Mouse (Mus musculus) neural tube, embryonic 15.5 days (tissue): Measurements from ENCODE around the gene Fancc. TPM values are rescaled to one million over a fixed set of nuclear protein-coding genes. Genes with fewer than 3 reads are reported as not detected.
A peak's percentile ranks its signal among the peaks of the same experiment; 100 is the strongest.

Experiments
- ATAC-seq: fragments of 200-750 bp; cut with Nextera tagmentation; 2 replicates; pipeline ENCODE4 v1.8.0; 2017; ENCODE audit warnings: mild to moderate bottlenecking, moderate TSS enrichment, moderate library complexity; ENCODE audit not compliant: low FRiP score
- H3K27ac ChIP-seq: fragments of 300-500 bp; sonication (generic); replicated peaks from 2 replicates; pipeline ENCODE4 v1.5.1; 2015; ENCODE audit warnings: mild to moderate bottlenecking, inconsistent platforms
- H3K27me3 ChIP-seq: fragments of 300-500 bp; sonication (generic); replicated peaks from 2 replicates; pipeline ENCODE4 v1.6.1; 2015; ENCODE audit warnings: inconsistent platforms
- H3K36me3 ChIP-seq: fragments of 300-500 bp; sonication (generic); 2 replicates; pipeline ENCODE4 v1.6.1; 2015; ENCODE audit warnings: inconsistent platforms
- H3K4me1 ChIP-seq: fragments of 300-500 bp; sonication (generic); 2 replicates; pipeline ENCODE4 v1.6.1; 2015; ENCODE audit warnings: inconsistent platforms
- H3K4me2 ChIP-seq: fragments of 300-500 bp; sonication (generic); 2 replicates; pipeline ENCODE4 v1.6.1; 2015; ENCODE audit warnings: inconsistent platforms, mild to moderate bottlenecking, moderate library complexity
- H3K4me3 ChIP-seq: fragments of 300-500 bp; sonication (generic); replicated peaks from 2 replicates; pipeline ENCODE4 v1.5.1; 2015; ENCODE audit warnings: mild to moderate bottlenecking, inconsistent platforms
- H3K9ac ChIP-seq: fragments of 300-500 bp; sonication (generic); replicated peaks from 2 replicates; pipeline ENCODE4 v1.6.1; 2015; ENCODE audit warnings: mild to moderate bottlenecking, inconsistent platforms
- H3K9me3 ChIP-seq: fragments of 300-500 bp; sonication (generic); replicated peaks from 2 replicates; pipeline ENCODE4 v1.6.1; 2016; ENCODE audit warnings: inconsistent platforms
- WGBS: fragments of 180-500 bp; shearing (Covaris S2); methylation state at CpG from one replicate; pipeline ENCODE4 v1.1.7; 2015; ENCODE audit warnings: mixed read lengths; 5-methylcytosine and 5-hydroxymethylcytosine counted together
- polyA plus RNA-seq: library from polyadenylated mRNA; unstranded; fragments of >200 nt; fragmentation: Nextera tagmentation; extraction: Ambion mirVana; gene quantifications from 2 replicates; pipeline ENCODE4 v1.2.1, GENCODE M21; 2015

Gene Fancc
- polyA plus RNA-seq, 1 experiment from 2014 or later, result 12.8 TPM

DNA sequence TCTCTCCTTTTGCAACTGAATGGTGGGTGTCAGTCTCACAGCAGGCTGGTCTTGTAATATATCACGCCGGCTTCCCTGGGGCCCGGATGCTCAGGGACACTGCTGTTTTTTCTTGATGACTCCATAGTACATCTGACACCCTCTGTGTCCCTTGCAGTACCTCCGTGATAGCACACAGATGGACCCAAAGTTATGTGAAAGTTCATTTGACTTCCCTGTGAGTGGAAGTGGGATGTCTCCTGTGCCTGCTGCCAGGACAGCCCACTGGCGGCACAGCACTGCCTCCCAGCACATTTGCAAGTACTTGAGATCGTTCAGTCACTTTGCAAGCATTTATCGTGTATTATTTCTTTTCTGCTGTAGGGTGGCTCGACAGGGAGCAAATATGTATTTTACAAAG lies 217.3 kb downstream of the Fancc start:
- Histone ChIP-seq H3K4me1 (peaks cover 23% of the 10 kb centered on the region), H3K27me3 (no peaks in the 10 kb centered on the region), H3K9me3 (no peaks in the 10 kb centered on the region), H3K4me3 (no peak overlapping the region), H3K9ac (no peak overlapping the region), H3K36me3 (peaks cover 5% of the 10 kb centered on the region), H3K27ac (no peak overlapping the region), H3K4me2 (peak overlapping the region; percentile 38)
- WGBS, result 29% methylated on average over 8 of the region's 8 CpGs
- no peak for ATAC-seq

DNA sequence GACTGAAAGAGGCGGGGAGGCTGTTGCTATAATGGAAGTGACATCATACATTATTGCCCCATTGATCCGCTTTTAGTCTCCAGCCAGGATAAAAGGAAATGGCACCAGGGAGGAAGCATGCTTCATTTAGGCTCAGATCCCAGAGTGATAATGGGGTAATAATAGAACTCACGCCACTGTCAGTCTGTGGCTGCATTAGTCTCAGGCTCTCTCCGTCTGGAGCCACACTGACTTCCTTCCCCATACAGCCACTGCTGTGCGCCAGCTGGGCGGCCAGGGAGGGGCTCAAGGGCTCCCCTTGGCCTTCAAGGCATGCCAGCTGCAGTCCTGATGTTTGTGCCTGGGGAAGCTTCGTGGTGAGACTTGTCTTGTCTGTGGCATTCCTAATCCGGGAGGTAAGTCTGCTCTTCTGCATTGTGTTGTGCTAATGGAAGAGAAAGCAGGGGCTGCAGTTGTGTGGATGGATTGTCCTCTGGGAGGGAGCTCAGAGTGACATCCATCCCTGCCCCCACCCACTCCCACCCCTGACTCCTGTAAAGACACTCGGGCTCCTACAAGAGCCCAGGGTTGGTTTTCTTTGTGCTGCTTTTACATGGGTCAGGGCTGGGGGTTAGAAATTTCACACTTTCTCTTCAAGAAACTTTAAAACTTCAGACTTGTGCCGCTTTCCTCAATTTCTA lies 218.1 kb downstream of the Fancc start:
- H3K27me3 ChIP-seq, result no peaks in the 10 kb centered on the region
- 0 out of 2 replicates have a peak overlapping the region, but pooled peaks have one; percentile 5 for H3K4me3 ChIP-seq
- peaks cover 5% of the 10 kb centered on the region for H3K36me3 ChIP-seq
- 8% methylated on average over 10 of the region's 10 CpGs for WGBS
- H3K9me3 ChIP-seq, result no peaks in the 10 kb centered on the region
- H3K27ac ChIP-seq, result peak overlapping the region; percentile 42
- ATAC-seq, result peak; percentile 72
- H3K4me1 ChIP-seq, result peaks cover 23% of the 10 kb centered on the region
- peak overlapping the region; percentile 38 for H3K4me2 ChIP-seq
- peak overlapping the region; percentile 5; the same call in 1 of the 2 replicates for H3K9ac ChIP-seq

DNA sequence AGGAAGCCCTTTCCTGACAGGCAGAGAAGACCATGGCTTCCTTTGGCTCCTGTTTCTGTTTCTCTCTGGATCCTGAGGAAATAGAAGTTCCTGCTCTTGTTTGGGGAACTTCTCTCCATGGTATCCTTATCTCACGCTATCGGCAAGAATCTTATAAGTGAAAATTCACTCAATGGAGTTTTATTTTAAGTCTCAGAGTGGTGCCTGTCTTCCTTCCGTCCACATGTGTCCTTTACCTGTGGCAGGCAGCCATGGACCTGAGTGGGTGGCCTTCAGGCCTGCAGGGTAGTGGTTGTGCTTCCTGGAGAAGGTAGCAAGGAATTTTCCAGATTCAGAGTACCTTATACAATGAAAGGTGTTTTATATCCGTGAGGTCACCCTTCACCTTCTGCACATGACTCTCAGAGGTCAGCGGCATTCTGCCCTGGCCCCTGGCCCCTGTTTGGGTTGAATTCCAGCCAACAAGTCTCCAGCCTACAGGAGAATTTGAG lies 218.9 kb downstream of the Fancc start:
- 50% methylated on average over 5 of the region's 5 CpGs for WGBS
- H3K27me3 ChIP-seq, result no peaks in the 10 kb centered on the region
- no peaks in the 10 kb centered on the region for H3K36me3 ChIP-seq
- no peak for ATAC-seq
- peak overlapping the region; percentile 42 for H3K27ac ChIP-seq
- no peak overlapping the region for H3K9ac ChIP-seq
- no peaks in the 10 kb centered on the region for H3K9me3 ChIP-seq
- peaks cover 25% of the 10 kb centered on the region for H3K4me1 ChIP-seq
- no peak overlapping the region for H3K4me3 ChIP-seq
- H3K4me2 ChIP-seq, result peak overlapping the region; percentile 38

DNA sequence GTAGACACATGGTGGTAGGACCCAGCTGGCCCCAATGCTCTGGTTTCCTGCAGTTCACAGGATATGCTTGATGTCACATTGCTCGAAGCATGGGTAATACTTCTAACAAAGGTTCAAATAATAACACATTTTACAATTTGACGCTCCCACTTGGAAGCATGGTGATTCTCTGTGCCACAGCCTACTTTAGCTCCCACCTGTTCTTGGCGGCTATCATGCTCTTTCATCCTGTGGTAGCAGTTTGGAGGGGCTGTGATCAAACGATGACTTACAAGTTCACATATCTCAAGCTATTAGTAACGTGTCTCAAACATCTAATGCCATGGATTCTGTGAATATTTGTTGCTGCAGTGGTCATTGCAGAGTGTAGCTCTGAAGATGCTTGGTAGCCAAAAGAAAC lies 219.8 kb downstream of the Fancc start:
- Histone ChIP-seq H3K4me3 (no peak overlapping the region), H3K27me3 (no peaks in the 10 kb centered on the region), H3K4me1 (peaks cover 33% of the 10 kb centered on the region), H3K27ac (no peak overlapping the region), H3K36me3 (no peaks in the 10 kb centered on the region), H3K9me3 (no peaks in the 10 kb centered on the region), H3K4me2 (no peak overlapping the region), H3K9ac (no peak overlapping the region)
- 75% methylated on average over 5 of the region's 5 CpGs for WGBS
- ATAC-seq, result no peak

DNA sequence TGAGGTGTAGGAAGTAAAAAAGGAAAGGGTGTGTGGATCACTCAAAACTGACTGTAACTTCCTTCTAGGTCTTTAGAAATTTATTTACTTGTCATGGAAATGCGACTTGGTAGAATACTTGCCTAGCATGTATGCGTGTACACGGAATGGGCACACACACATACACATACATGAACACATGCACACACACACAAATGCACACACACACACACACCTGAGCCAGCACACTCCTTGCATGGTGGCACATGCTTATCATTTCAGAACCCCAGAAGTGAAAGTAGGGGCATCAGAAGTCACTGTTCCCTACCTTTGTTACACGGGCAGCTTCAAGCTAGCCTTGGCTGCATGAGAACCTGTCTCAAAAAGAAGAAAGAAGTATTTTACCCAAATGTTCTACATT lies 220.7 kb downstream of the Fancc start:
- H3K4me2 ChIP-seq, result no peak overlapping the region
- H3K9ac ChIP-seq, result no peak overlapping the region
- ATAC-seq, result no peak
- 90% methylated on average over 4 of the region's 4 CpGs for WGBS
- H3K9me3 ChIP-seq, result no peaks in the 10 kb centered on the region
- no peaks in the 10 kb centered on the region for H3K27me3 ChIP-seq
- H3K36me3 ChIP-seq, result no peaks in the 10 kb centered on the region
- H3K27ac ChIP-seq, result no peak overlapping the region
- H3K4me3 ChIP-seq, result no peak overlapping the region
- H3K4me1 ChIP-seq, result peaks cover 40% of the 10 kb centered on the region

DNA sequence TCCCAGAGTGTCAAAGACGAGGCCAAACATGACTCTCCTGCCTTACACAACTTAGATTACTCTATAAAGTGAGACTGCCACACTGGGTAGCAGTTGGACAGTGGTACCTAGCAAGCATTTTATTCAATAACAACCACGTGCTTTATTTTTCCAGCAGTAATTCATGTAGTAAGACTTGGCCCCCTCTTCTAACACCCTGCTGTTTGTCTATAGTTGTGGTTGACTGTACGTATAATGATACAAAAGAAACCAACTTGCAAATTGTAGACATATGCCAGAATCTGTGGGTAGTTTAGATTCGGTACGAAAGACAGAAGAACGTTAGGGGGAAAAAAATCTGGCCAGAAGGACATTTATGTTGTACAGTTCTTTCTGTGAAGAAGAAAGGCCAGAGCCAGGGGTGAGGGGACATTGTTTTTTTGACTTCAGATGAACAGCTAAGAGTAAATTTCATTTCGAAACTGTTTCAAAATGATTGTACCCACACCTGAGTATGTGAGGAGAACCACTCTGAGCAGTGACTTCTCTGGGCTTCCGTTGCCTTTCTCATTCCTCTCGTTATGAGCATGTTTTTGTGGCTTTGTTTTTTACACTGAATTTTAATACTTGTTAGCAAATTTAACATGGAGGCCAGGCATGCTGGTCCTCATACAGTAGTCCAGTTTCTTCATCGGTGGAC lies 222.5 kb downstream of the Fancc start:
- Histone ChIP-seq H3K27ac (no peak overlapping the region), H3K4me2 (peak overlapping the region; percentile 34; the same call in 1 of the 2 replicates), H3K4me1 (peaks cover 36% of the 10 kb centered on the region), H3K27me3 (peaks cover 10% of the 10 kb centered on the region; the same call in 1 of the 2 replicates), H3K36me3 (no peaks in the 10 kb centered on the region), H3K9ac (no peak overlapping the region), H3K4me3 (peak overlapping the region; percentile 21; the same call in 1 of the 2 replicates), H3K9me3 (no peaks in the 10 kb centered on the region)
- no peak for ATAC-seq
- WGBS, result 71% methylated on average over 10 of the region's 10 CpGs

DNA sequence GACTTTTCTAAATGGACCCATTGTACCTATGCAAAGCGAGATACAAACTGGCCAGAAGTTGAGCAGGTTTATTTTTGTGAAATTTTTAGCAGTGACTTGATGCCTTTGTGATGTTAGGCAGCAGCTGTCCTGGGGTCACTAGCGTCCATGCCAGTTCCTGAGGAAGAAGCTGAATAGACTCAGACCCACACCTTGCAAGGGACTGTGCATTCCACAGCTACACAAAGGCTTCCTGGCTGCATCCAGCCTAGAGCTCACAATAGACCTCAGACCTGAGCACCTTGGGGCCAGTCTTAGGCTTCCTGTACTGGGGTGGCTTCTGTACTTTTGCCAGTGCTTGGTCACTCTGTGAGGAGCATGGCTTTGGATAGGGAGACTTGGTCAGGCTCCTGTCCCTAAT lies 223.2 kb downstream of the Fancc start:
- peaks cover 11% of the 10 kb centered on the region; the same call in 1 of the 2 replicates for H3K27me3 ChIP-seq
- peak overlapping the region; percentile 21 for H3K4me3 ChIP-seq
- H3K9ac ChIP-seq, result 0 out of 2 replicates have a peak overlapping the region, but pooled peaks have one; percentile 30
- no peak overlapping the region for H3K27ac ChIP-seq
- H3K4me2 ChIP-seq, result peak overlapping the region; percentile 34
- H3K9me3 ChIP-seq, result no peaks in the 10 kb centered on the region
- no peak for ATAC-seq
- WGBS, result 45% methylated on average over 2 of the region's 2 CpGs
- H3K36me3 ChIP-seq, result no peaks in the 10 kb centered on the region
- H3K4me1 ChIP-seq, result peaks cover 28% of the 10 kb centered on the region

DNA sequence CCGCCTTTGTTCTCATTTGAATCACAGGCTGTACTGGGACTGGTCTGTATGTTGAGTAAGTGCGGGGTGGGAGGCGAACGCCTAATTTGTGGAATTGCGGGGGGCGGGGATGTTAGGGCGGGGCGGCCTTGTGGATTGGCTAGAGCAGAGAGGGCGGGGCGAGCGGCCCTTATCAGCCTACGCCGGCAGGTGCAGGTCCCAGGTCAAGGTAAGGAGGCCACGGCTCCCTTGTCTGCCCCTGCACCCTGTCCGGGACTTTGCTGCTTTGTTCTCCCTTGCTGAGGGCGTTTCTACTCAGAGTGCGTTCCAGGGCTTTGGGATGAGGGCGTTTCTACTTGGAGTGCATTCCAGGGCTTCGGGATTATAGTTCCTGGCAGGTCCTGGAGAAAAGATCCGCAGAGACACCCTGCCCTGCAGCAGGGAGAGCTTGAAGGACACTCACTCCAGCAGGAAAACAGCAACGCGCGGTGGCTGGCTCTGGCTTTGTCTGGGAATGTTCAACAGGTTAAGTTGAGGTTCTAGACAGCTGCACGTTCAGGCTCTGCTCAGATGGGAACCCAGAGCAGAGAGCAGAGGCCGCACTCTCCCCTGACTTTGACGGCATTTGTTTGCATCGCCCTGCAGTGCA lies 224.4 kb downstream of the Fancc start:
- H3K27me3 ChIP-seq, result peaks cover 11% of the 10 kb centered on the region; the same call in 1 of the 2 replicates
- no peaks in the 10 kb centered on the region for H3K9me3 ChIP-seq
- H3K27ac ChIP-seq, result peak overlapping the region; percentile 54; the same call in 1 of the 2 replicates
- no peaks in the 10 kb centered on the region for H3K36me3 ChIP-seq
- H3K4me2 ChIP-seq, result peak overlapping the region; percentile 85
- H3K4me3 ChIP-seq, result peak overlapping the region; percentile 48
- H3K4me1 ChIP-seq, result peaks cover 17% of the 10 kb centered on the region
- 5% methylated on average over 27 of the region's 27 CpGs for WGBS
- ATAC-seq, result peak; percentile 87
- peak overlapping the region; percentile 38 for H3K9ac ChIP-seq

DNA sequence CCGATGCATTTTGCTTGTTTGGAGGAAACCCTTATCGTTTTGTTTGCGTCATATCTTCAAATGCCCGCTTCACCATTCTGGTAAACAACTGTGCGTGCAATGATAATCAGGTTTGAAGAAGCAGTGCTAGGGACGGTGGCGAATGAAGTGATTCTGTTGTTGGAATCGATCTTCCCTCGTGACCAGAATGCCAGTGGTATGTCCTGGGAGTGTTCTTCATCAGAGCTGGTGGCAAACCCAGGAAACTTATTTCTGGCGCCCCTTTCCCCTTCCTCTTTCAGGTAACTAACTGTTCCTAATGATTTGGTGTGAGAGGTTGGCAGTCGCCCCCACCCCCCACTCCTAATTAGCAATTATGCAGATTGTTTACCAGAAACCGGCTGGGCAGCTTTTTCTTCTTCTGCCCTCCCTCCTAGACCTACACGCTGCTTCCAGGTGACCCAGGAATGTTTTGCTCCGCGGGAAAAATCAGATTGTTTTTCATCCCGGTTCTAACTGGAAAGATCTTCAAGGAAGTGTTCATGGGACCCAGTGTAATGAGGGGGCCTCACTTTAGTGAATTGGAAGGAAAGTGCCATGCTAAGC lies 225.0 kb downstream of the Fancc start:
- peak; percentile 59; the same call in 1 of the 2 replicates for ATAC-seq
- Histone ChIP-seq H3K27me3 (peaks cover 11% of the 10 kb centered on the region; the same call in 1 of the 2 replicates), H3K4me1 (peaks cover 17% of the 10 kb centered on the region), H3K9ac (peak overlapping the region; percentile 38; the same call in 1 of the 2 replicates), H3K36me3 (no peaks in the 10 kb centered on the region), H3K4me3 (peak overlapping the region; percentile 48), H3K9me3 (no peaks in the 10 kb centered on the region), H3K4me2 (peak overlapping the region; percentile 85), H3K27ac (0 out of 2 replicates have a peak overlapping the region, but pooled peaks have one; percentile 54)
- WGBS, result 11% methylated on average over 16 of the region's 16 CpGs

DNA sequence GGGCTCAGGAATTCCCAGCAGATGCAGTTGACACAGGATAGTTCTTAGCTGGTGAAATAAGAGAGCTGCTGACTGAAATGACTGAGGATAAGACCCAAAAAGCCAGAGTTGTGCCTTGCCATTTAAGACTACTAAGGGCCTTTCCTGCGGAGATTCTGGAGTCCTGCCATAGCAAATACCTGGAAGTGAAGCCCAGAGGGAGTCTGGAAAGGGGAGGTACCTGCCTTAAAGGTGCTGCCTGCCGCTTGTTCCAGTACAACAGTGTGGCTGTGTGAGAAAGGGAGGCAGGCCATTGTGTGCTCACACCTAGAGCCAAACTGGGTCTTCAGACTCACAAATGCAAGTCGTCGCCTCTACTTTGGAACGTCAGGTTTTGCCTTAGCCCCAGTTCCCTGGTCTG lies 226.9 kb downstream of the Fancc start:
- H3K4me2 ChIP-seq, result no peak overlapping the region
- peaks cover 17% of the 10 kb centered on the region for H3K4me1 ChIP-seq
- H3K4me3 ChIP-seq, result no peak overlapping the region
- H3K36me3 ChIP-seq, result no peaks in the 10 kb centered on the region
- H3K27ac ChIP-seq, result no peak overlapping the region
- H3K9ac ChIP-seq, result no peak overlapping the region
- no peaks in the 10 kb centered on the region for H3K9me3 ChIP-seq
- WGBS, result 59% methylated on average over 5 of the region's 5 CpGs
- ATAC-seq, result no peak
- peaks cover 11% of the 10 kb centered on the region; the same call in 1 of the 2 replicates for H3K27me3 ChIP-seq

DNA sequence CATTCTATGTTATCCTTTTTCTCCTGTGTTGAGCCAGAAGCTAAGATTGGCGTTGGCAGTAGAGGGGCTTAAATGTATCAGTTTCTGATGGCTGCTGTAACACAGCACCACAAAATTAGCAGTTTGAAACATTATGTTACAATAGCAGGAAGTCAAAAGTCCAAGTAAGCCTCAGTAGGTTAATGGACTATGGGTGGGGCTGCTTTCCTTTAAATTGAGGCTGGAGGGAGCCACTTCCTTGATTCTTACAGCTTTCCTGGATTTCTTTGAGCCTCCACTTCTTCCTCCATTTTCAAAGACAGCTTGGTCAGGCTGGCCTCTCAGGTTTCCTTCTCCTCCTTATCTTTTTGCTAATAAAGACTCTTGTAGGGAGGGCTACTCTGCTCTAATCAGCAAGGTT lies 228.3 kb downstream of the Fancc start:
- Histone ChIP-seq H3K9me3 (no peaks in the 10 kb centered on the region), H3K4me3 (no peak overlapping the region), H3K36me3 (no peaks in the 10 kb centered on the region), H3K4me1 (peaks cover 17% of the 10 kb centered on the region), H3K9ac (no peak overlapping the region), H3K27ac (no peak overlapping the region), H3K27me3 (peaks cover 11% of the 10 kb centered on the region; the same call in 1 of the 2 replicates), H3K4me2 (no peak overlapping the region)
- 91% methylated on average over 1 of the region's 1 CpGs for WGBS
- no peak for ATAC-seq
